Mouse (Mus musculus): Measurements from ENCODE around the gene Ces2g.

Ces2g gene

DNA sequence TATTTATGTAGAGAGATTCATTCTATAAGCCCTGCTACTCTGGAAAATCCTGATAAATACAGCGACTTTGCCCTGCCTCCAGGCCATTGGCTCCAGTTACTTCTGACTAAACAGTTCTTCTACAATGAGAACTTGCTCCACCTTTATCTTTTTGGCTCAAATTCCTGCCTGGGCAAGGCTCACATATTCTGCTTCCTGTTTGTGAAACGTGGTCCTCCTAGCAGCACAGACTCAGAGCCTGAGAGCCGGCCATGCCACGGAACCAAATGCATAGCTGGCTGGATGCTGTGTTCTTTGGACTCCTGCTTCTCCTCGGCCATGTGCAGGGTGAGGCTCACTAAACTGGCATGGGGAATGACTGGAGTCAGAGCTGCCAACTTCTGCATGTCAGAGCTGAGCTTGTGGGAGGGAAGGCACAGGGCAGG is at the start of gene Ces2g:
Gene Ces2g, plus strand, starts transcription at position 182 of the 425 bp plus-strand sequence.
- DNase-seq (ENCODE audit: low spot score): peak; percentile 8

DNA sequence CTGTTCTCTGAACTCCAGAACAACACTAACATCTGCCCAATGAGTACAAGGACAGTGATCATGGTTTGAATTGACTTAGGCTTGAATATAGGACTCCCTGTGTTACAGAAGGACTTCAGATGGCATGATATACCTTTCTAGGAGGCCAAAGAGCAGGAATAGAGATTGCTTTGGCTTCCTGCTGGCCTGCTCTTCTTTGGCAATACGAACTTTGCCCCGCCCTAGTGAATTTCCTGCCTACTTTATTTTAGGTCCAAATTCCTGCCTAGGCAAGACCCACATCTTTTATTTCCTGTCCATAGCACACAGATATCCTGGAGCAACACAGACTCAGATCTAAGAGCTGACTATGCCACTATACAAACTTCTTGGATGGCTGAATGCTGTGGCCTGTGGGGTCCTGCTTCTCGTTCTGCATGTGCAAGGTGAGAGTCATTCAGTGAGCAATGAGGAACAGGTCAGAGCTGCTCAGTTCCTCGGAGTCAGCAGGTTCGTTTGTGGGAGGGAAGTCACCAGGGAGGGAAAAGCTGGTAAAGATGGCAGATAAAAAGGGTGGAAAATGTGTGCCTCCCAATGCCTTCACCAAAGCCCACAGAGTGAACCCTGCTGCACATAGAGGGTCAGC is 35.4 kb upstream of the Ces2g start, which contains the start of gene Ces2e:
Gene Ces2e, plus strand, starts transcription at position 289 of the 625 bp plus-strand sequence.
- no peak for DNase-seq (ENCODE audit: low spot score)

DNA sequence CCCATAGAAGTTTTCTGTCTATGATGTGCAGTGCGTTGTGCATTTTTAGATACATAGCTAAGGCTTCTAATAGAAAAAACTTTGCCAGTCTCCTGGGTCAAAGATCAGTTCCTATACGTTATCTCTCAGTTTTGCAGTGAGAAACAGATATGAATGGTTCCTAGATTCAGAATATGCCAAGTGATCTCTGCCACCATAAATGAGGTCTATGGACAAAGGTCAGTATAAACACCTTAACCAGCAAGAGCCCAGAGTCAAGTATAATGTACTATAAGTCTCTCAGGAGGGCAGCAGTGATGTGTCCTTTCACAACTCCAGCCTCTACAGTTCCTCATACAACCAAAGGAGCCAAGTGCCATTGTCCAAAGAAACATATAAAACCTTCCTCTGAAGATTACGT is 34.2 kb upstream of the Ces2g start:
- no peak for DNase-seq (ENCODE audit: low spot score)

DNA sequence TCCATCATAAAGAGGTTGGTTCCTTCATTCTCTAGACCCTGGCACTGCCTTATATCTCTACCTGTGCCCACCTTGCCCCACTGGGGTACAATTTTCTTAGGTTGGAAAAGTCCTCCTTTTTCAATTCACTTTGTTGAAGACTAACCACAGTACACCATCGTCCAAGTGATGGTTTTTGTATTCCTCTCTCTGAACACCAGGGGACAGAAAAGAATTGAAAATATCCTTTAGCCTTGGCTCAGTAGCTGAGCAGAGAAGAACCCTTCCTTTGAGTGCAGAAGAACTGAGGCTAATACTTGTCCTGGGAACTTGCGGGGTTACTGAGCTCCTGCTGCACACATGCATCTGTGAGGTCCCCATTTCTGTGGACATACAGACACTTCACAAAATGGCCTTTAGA is 16.9 kb upstream of the Ces2g start:
- DNase-seq (ENCODE audit: low spot score): no peak

DNA sequence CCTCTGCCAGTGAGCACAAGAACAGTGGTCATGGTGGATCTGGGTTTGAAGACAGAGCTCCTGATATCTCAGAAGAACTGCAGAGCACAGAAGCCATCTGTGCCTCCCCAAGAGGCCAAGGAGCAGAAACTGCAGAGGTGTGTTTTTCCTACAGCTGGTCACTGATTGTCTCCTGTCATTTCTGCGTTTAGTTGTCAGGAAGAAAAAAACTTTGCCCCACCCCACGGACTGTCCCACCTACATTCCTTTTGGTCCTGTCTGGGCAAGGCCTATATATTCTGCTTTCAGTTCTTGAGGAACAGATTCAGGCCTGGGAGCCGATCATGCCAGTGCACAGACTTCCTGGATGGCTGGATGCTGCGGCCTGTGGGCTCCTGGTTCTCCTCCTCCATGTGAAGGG is 14.5 kb upstream of the Ces2g start, which contains the start of gene Ces2f:
Gene Ces2f, plus strand, starts transcription at position 301 of the 400 bp plus-strand sequence.
- no peak for DNase-seq (ENCODE audit: low spot score)

DNA sequence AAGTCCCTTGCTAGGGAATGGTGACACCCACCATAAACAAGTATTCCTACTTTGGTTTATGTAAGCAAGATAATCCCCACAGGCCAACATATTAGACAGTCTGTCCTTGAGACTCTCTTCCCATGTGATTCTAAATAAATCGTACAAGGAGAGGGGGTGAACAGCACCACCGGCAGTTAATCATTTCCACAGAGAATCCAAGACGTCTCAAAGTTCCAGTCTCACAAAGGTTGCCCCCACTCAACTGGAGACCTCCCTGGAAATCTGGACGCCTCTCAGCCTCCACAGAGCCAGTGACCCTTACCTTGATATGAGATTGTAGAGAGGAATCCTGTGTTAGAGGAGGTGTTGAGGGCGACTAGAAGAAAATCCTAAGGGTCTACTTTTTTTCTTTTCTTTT is 12.5 kb upstream of the Ces2g start:
- no peak for DNase-seq (ENCODE audit: low spot score)

DNA sequence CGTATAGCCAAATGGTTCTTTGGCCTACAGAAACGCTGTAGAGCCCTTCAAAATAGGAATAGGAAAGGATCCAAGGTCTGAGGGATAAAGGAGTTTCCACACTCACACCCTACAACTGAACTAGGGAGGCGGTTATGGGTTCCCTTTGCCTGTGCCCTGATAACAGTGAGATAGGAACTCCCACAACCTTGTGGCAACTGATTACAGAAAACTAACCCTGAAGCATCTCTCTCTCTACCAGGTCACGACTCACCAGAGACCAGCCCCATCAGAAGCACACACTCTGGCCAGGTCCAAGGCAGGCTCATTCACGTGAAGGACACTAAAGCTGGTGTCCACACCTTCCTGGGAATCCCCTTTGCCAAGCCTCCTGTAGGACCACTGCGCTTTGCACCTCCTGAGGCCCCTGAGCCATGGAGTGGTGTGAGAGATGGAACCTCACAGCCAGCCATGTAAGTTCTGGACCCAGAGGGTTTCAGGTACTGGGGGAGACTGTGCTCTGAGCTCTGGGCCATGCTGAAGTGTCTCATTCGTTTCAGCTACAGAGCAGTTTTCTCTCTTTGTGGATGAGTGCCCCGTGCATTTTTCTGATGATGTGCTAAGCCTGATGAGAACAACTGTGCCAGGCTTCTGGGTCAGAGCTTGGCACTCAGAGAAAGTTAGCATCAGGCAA is 847 bp downstream of the Ces2g start:
- no peak for DNase-seq (ENCODE audit: low spot score)

DNA sequence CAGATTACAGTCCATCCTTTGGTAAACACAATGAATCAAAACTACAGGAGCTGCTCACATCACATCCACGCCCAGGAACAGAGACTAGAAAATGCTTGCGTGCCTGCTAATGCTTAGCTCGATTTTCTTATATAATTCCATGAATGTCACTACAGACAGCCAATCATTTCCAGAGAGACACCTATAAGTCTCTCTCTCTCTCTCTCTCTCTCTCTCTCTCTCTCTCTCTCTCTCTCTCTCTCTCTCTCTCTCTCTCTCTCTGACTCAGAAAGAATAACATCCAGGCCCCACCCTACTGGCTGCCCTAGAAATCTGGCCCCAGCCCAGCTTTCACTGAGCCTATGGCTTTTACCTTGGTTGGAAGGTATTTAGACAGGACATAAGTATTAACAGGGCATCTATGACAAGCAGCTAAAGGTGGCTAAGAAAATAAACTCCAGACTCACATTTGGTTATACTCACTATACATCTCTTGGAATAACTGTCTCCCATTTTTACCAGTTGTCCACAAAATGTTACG is 1.9 kb downstream of the Ces2g start:
- DNase-seq (ENCODE audit: low spot score): no peak

DNA sequence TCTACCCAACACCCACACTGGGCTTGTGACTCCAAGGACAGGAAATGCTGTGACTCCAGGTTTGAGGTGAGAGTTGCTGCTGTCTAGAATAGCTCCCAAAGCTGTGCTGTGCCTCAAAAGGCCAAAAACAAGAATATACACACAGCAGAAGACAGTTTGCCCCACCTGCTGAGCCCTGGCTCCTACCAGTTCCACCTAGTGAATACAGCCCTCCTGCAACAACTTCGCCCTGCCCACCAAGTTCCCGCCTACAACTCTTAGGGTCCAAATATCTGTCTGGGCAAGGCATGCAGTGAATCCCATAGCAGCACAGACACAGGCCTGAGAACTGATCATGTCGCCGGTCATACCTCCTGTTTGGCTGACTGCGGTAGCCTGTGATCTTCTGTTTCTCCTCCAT is 22.6 kb downstream of the Ces2g start:
- DNase-seq (ENCODE audit: low spot score): no peak

DNA sequence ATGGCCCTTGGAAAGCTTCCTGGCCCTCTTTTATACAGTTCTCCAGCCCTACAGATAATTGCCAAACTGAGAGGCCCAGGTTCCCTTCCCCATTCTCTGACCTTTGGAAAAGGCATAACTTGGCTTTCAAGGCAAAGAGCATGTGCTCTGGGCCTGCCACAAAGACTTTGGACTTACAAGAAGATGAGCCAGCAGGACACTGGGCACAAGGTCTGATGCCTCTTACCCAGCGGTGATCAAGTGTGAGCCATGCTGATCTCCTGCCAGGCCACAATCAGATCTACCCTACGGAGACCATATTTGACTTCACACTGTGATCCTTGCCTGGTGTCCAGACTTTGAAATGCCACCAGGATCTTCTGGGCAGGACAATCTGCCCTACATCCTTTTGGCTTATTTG is 23.4 kb downstream of the Ces2g start:
- DNase-seq (ENCODE audit: low spot score): no peak

DNA sequence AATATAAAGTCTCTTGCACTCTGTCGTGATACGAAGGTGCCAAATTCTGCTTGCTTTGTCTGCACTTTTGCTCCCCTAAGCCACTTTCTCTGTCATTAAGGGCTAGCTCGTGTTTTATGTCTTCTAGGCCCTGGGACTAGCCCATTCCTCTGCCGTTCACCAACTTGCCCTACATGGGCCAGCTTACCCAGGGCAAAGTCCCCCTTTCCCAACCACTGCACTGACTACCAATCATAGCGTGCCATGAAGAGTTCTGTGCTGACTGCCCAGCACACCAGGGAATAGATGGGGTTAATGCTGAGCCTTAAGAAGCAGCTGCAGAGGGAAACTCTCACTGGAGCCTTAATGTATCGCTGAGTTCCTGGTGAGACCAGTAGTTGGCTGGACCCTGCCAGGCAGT is 36.7 kb downstream of the Ces2g start:
- DNase-seq (ENCODE audit: low spot score): no peak

DNA sequence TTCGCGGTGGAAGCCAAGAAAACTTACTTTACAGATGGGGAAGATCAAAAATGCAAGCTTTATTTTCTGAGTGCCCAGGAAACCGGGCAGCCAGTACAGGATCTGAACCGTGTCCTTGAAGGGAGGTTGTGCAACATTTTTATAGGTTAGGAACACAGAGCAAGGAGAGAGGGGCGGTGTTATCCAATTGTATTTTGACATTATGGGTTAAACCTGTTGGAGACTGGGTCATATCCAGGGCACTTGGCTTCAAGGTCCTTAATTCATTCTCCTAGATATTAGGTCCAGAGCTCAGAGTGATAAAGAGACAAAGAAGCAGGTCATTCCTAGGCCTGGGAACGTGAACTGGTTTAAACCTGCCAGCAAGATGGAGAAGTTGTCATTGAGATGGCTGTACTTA is 37.7 kb downstream of the Ces2g start:
- no peak for DNase-seq (ENCODE audit: low spot score)

DNA sequence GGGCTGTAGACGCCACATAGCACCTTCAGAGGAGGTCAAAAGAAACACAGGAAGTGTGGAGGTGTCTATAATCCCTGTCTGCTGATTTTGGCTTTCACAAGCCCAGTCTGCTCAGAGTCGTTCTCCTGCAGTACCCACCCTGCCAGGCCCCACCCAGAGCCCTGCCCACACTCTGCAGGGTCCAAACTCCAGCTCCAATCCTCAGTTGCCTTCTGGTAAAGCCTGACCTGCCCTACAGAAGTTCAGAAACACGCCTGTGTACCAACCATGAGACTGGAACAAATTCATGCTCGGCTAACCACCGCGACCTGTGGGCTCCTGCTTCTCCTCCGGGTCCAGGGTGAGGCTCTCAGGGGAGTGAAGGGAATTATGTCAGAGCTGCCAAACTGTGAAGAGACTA is 39.1 kb downstream of the Ces2g start, which contains the start of gene Ces2h:
Gene Ces2h, plus strand, starts transcription at position 268 of the 400 bp plus-strand sequence.
- no peak for DNase-seq (ENCODE audit: low spot score)

DNA sequence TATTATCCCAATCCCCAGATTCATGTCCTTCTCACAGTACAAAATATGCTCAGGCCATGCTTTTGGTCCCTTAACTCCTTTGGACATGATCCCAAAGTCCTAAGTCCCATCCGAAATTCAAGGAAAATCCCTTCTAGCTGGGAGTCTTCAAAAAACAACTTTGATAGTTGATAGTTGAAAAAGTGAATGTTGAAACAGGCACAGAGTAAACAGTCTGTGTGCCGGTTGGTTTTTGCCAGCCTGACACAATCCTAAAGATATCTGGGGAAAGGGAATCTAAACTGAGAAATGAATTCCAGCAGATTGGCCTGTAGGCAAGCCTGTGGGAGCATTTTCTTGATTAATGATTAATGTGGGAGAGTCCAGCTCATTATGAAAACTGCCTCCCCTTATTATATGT is 48.5 kb downstream of the Ces2g start:
- DNase-seq (ENCODE audit: low spot score): no peak

DNA sequence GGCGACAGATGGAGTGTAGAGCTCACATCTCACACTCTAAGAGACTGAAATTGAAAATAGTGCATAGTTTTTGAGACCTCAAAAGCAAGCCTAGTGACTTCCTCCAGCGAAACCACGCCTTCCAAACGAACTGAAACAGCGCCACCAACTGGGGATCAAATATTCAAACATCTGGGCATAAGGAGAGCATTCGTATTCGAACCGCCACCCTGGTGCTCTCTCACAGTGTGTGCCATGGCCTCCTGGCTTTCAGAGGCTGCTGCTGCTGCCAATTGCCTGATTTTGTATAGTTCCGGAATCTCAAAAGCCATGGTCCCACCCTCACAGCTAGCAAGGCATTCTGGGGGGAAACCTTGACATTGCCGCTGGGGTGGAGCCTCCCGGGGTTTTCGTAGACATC is 49.6 kb downstream of the Ces2g start:
- DNase-seq (ENCODE audit: low spot score): no peak

DNA sequence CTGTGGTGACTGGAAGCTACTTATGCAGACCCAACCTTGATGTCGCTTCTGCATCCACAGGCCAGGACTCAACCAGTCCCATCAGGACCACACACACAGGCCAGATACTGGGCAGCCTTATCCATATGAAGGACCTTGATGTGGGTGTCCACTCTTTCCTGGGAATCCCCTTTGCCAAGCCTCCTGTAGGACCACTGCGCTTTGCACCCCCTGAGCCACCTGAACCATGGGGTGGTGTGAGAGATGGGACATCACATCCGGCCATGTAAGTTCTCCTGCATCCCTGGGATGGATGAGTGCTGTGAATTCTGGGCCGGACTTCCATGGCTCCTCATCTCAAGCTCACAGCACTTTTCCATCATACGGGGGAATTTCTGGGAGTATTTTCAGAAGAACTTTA is 52.9 kb downstream of the Ces2g start:
- no peak for DNase-seq (ENCODE audit: low spot score)

Data from ovary, postnatal 10 days (tissue).